Mouse (Mus musculus): ENCODE measurements around the gene Ptgdr. TPM values are rescaled to one million over a fixed set of nuclear protein-coding genes. Genes with fewer than 3 reads are reported as not detected.
"Not testable (repeated sequence)": the region's sequence is repeated elsewhere in the genome, so short reads cannot be mapped to it uniquely, and the experiment has no call there.

The Ptgdr gene
- total RNA-seq, 1 experiment from 2014 or later, result not detected

GRCm38 (mm10) chr14:44821177-44822057 is 37.8 kb downstream of the Ptgdr start:
- ATAC-seq (replicated peaks; ENCODE audit: low read depth, poor library complexity, severe bottlenecking), result 0 out of 2 replicates have a peak, but pooled peaks have one; percentile 50

- ATAC-seq (replicated peaks; ENCODE audit: low read depth, poor library complexity, severe bottlenecking), result not testable (repeated sequence)
Observed at GRCm38 (mm10) chr14:44813152-44813551, 46.0 kb downstream of the Ptgdr start.

Other genes starting within 250 kb of the Ptgdr start
- gene Gm5624, start 231.4 kb downstream of the Ptgdr start, total RNA-seq (2017), result not detected in 2 replicates
- gene Gm8257, start 152.9 kb downstream of the Ptgdr start, total RNA-seq (2017), result not detected in 2 replicates
- gene Gm8267, start 109.0 kb downstream of the Ptgdr start, total RNA-seq (2017), result not detected in 2 replicates
- 2.7 and 2.8 TPM in 2 replicates for gene Ptger2, start 128.8 kb upstream of the Ptgdr start, total RNA-seq (2017)